Mouse (Mus musculus) erythroblast, embryonic 14.5 days (primary cell): Measurements from ENCODE around the gene Ppie.
"Not testable (repeated sequence)": the region's sequence is repeated elsewhere in the genome, so short reads cannot be mapped to it uniquely, and the experiment has no call there.

Experiments
- GATA1 ChIP-seq: IDR thresholded peaks from 2 replicates; pipeline ENCODE4 v1.6.1; 2012; ENCODE audit warnings: low read length, inconsistent platforms, mixed read lengths
- TAL1 ChIP-seq: IDR thresholded peaks from 3 replicates; pipeline ENCODE4 v1.6.1; 2012; ENCODE audit warnings: low read length, inconsistent platforms, mixed read lengths

- TF ChIP-seq GATA1, TAL1: not testable (repeated sequence)
These were observed 25.1 kb downstream of the Ppie start for GRCm38 (mm10) chr4:123114651-123115050.
